Mouse (Mus musculus): Measurements from ENCODE around the gene Cenpn.

- TF ChIP-seq CTCF (IDR thresholded peaks at IDR 0.05; ENCODE audit: low read depth, low read length), result no peak
- TF ChIP-seq POLR2A (IDR thresholded peaks at IDR 0.05; ENCODE audit: borderline replicate concordance, low read depth, low read length), result no peak
Observed at GRCm38 (mm10) chr8:116892636-116893035, 28.9 kb upstream of the Cenpn start.

Data from bone marrow macrophage, adult 2 months (primary cell).